Mouse (Mus musculus) CH12.LX (cell line): Measurements from ENCODE around the gene Ptgr1. TPM values are rescaled to one million over a fixed set of nuclear protein-coding genes. Genes with fewer than 3 reads are reported as not detected.

Experiments
- DNase-seq: peaks from one replicate; pipeline ENCODE4 v3.0.0-alpha.2; 2013; ENCODE audit errors: extremely low read depth
- H3K27ac ChIP-seq: 2 replicates; pipeline ENCODE4 v1.5.1; 2012; ENCODE audit warnings: low read depth, mild to moderate bottlenecking, control low read depth, moderate library complexity; ENCODE audit not compliant: insufficient read depth
- H3K27me3 ChIP-seq: replicated peaks from 2 replicates; pipeline ENCODE3; 2012; ENCODE audit warnings: inconsistent platforms
- H3K36me3 ChIP-seq, 2 experiments: replicated peaks in 1 of 2; 2 replicates each; pipeline versions ENCODE3 to v1.6.1; 2012; ENCODE audit warnings: inconsistent platforms in 1 of 2, low read length in 1 of 2, mild to moderate bottlenecking in 1 of 2, mixed read lengths in 1 of 2, moderate library complexity in 1 of 2; ENCODE audit not compliant: control insufficient read depth in 1 of 2, insufficient read depth in 1 of 2
- H3K4me1 ChIP-seq, 2 experiments: 2 replicates each; pipeline ENCODE4 v1.6.1; 2012; ENCODE audit warnings: inconsistent platforms in 1 of 2, moderate library complexity in 1 of 2; ENCODE audit not compliant: insufficient read depth in 2 of 2, control insufficient read depth in 1 of 2
- H3K4me2 ChIP-seq: 2 replicates; pipeline ENCODE4 v1.6.1; 2012; ENCODE audit warnings: low read depth, mild to moderate bottlenecking, control low read depth; ENCODE audit not compliant: poor library complexity, insufficient read depth, severe bottlenecking
- H3K4me3 ChIP-seq, 3 experiments: fragments of 150-350 bp in 1 of 3; sonication (generic) in 1 of 3; replicated peaks in 1 of 3; 2 replicates each; pipeline versions ENCODE3 to v1.5.1; 2011 to 2012; ENCODE audit warnings: low read depth in 2 of 3, low read length in 2 of 3, mild to moderate bottlenecking in 2 of 3, moderate library complexity in 2 of 3, control low read depth in 1 of 3, improper control_type of control experiment in 1 of 3, inconsistent platforms in 1 of 3, mixed read lengths in 1 of 3; ENCODE audit not compliant: poor library complexity in 1 of 3
- H3K79me2 ChIP-seq: replicated peaks from 2 replicates; pipeline ENCODE4 v1.6.1; 2012; ENCODE audit warnings: mild to moderate bottlenecking, moderate library complexity; ENCODE audit not compliant: control insufficient read depth, poor library complexity, insufficient read depth, severe bottlenecking; ENCODE audit errors: extremely low read depth
- H3K9ac ChIP-seq: 2 replicates; pipeline ENCODE4 v1.6.1; 2012; ENCODE audit warnings: low read depth, mild to moderate bottlenecking, control low read depth, moderate library complexity; ENCODE audit not compliant: insufficient read depth
- H3K9me3 ChIP-seq: replicated peaks from 2 replicates; pipeline ENCODE3; 2012; ENCODE audit warnings: low read length, inconsistent platforms, mixed read lengths
- BHLHE40 ChIP-seq: IDR thresholded peaks from 2 replicates; pipeline ENCODE4 v1.6.1; 2011; ENCODE audit warnings: mild to moderate bottlenecking, low read depth, low read length, improper control_type of control experiment
- CHD1 ChIP-seq: IDR thresholded peaks from 2 replicates; pipeline ENCODE4 v1.6.1; 2012; ENCODE audit warnings: low read depth, low read length, improper control_type of control experiment, inconsistent platforms
- CHD2 ChIP-seq: IDR thresholded peaks from 2 replicates; pipeline ENCODE4 v1.6.1; 2011; ENCODE audit warnings: low read length, improper control_type of control experiment
- CTCF ChIP-seq, 2 experiments: IDR thresholded peaks in 1 of 2; conservative IDR thresholded peaks in 1 of 2; 2 replicates each; pipeline ENCODE4 v1.5.1; 2011 to 2012; ENCODE audit warnings: low read depth in 2 of 2, low read length in 2 of 2, improper control_type of control experiment in 1 of 2, inconsistent platforms in 1 of 2, mild to moderate bottlenecking in 1 of 2, moderate library complexity in 1 of 2
- ELF1 ChIP-seq: IDR thresholded peaks from 2 replicates; pipeline ENCODE4 v1.6.1; 2014; ENCODE audit warnings: low read depth, mild to moderate bottlenecking, inconsistent platforms, low read length, improper control_type of control experiment
- HCFC1 ChIP-seq: IDR thresholded peaks from 2 replicates; pipeline ENCODE4 v1.6.1; 2012; ENCODE audit warnings: low read depth, mild to moderate bottlenecking, inconsistent platforms, low read length, improper control_type of control experiment
- IRF4 ChIP-seq: IDR thresholded peaks from 2 replicates; pipeline ENCODE4 v1.6.1; 2014; ENCODE audit warnings: low read depth, mild to moderate bottlenecking, inconsistent platforms, low read length, improper control_type of control experiment
- KAT2A ChIP-seq: IDR thresholded peaks from 2 replicates; pipeline ENCODE4 v1.6.1; 2012; ENCODE audit warnings: low read length, improper control_type of control experiment, inconsistent platforms; ENCODE audit not compliant: insufficient replicate concordance
- MAZ ChIP-seq: IDR thresholded peaks from 2 replicates; pipeline ENCODE4 v1.6.1; 2012; ENCODE audit warnings: low read depth, mild to moderate bottlenecking, inconsistent platforms, low read length, improper control_type of control experiment, moderate library complexity
- MXI1 ChIP-seq: IDR thresholded peaks from 2 replicates; pipeline ENCODE4 v1.6.1; 2011; ENCODE audit warnings: mild to moderate bottlenecking, low read depth, low read length, improper control_type of control experiment
- NELFE ChIP-seq: IDR thresholded peaks from 2 replicates; pipeline ENCODE4 v1.6.1; 2011; ENCODE audit warnings: low read depth, low read length, improper control_type of control experiment
- NRF1 ChIP-seq: IDR thresholded peaks from 2 replicates; pipeline ENCODE4 v1.6.1; 2014; ENCODE audit warnings: low read depth, mild to moderate bottlenecking, inconsistent platforms, low read length, improper control_type of control experiment, moderate library complexity
- POLR2A ChIP-seq: IDR thresholded peaks from 2 replicates; pipeline ENCODE4 v1.6.1; 2011; ENCODE audit warnings: low read depth, mild to moderate bottlenecking, improper control_type of control experiment, low read length
- SIN3A ChIP-seq: IDR thresholded peaks from 2 replicates; pipeline ENCODE4 v1.6.1; 2012; ENCODE audit warnings: low read length, improper control_type of control experiment, inconsistent platforms
- TCF12 ChIP-seq: IDR thresholded peaks from 2 replicates; pipeline ENCODE4 v1.6.1; 2014; ENCODE audit warnings: low read depth, mild to moderate bottlenecking, inconsistent platforms, low read length, improper control_type of control experiment
- UBTF ChIP-seq: IDR thresholded peaks from 2 replicates; pipeline ENCODE4 v1.6.1; 2012; ENCODE audit warnings: low read depth, mild to moderate bottlenecking, inconsistent platforms, low read length, improper control_type of control experiment, moderate library complexity
- dilution Hi-C: fragments of 300-500 bp; cut with MboI; formaldehyde crosslinking; loops from 2 replicates; pipeline ENCODE4 v1.14.3; 2020; ENCODE audit warnings: low sequenced_read_pairs; ENCODE audit not compliant: extremely low pct_unique_long_range_greater_than_20kb, extremely low pct_ligation_motif_present
- in situ Hi-C: fragments of 300-500 bp; cut with MboI; formaldehyde crosslinking; loops from 3 replicates; pipeline ENCODE4 v1.14.3; 2019; ENCODE audit warnings: low sequenced_read_pairs, low pct_ligation_motif_present, low pct_unique_long_range_greater_than_20kb, mixed read lengths
- polyA plus RNA-seq: library from polyadenylated mRNA; unstranded; fragments of >175 nt; gene quantifications from 2 replicates; pipeline ENCODE4 v1.2.1, GENCODE M21; 2012; ENCODE audit warnings: low read depth; ENCODE audit not compliant: insufficient read length
- total RNA-seq, 2 experiments: library from RNA; depleted of rRNA; stranded (reverse); fragments of 300-350 nt in 1 of 2; fragments of >200 nt in 1 of 2; gene quantifications; 2 replicates each; pipeline ENCODE4 v1.2.3; 2012 to 2014

The Ptgr1 gene
- total and polyA plus RNA-seq, 3 experiments: 2.4 to 7.2 (median 4.0) TPM

- peak within 1 kb of the TSS; percentile 79 to 93 (median 85) for H3K4me3 ChIP-seq
- H3K9ac ChIP-seq: peak within 1 kb of the TSS; percentile 93
- H3K36me3 ChIP-seq: peaks cover 0 to 24% of the 10 kb centered on the region in 2 experiments
- no peaks in the 10 kb centered on the region for H3K27me3 ChIP-seq
- peaks cover 4% of the 10 kb centered on the region for H3K9me3 ChIP-seq
- TF ChIP-seq HCFC1 (peak; percentile 13; the same call in 1 of the 2 replicates), MAZ (no peak), POLR2A (peak; percentile 71), TCF12 (0 out of 2 replicates have a peak, but pooled peaks have one; percentile 58), MXI1 (peak; percentile 44; the same call in 1 of the 2 replicates), SIN3A (peak; percentile 66), UBTF (peak; percentile 95), IRF4 (no peak; the same call in 1 of the 2 replicates), NELFE (peak; percentile 55), CHD1 (no peak), ELF1 (peak; percentile 76), BHLHE40 (no peak; the same call in 1 of the 2 replicates), NRF1 (peak; percentile 66), CTCF (conservative IDR thresholded peaks at IDR 0.05 in 1 of 2, IDR thresholded peaks at IDR 0.05 in 1 of 2; ENCODE audit: low read depth in 2 of 2, low read length in 2 of 2) (peak in 1 of 2 experiments; percentile 46; a peak in 2 of 4 replicates)
- dilution Hi-C loops (no loop called here), in situ Hi-C loops (no loop called here)
- H3K4me1 ChIP-seq: peaks cover 0 to 29% of the 10 kb centered on the region in 2 experiments; a peak in 2 of 4 replicates
- H3K4me2 ChIP-seq: peak within 1 kb of the TSS; percentile 86; the same call in 1 of the 2 replicates
- peak; percentile 47 for DNase-seq
- H3K27ac ChIP-seq: peak within 1 kb of the TSS; percentile 65
- no peaks in the 10 kb centered on the region for H3K79me2 ChIP-seq
These were observed 48.2 kb upstream of the Ptgr1 start, which contains the start of gene Gng10 for GRCm38 (mm10) chr4:59034918-59035785. Gene Gng10 (plus strand): TSS chr4:59035088.

DNA sequence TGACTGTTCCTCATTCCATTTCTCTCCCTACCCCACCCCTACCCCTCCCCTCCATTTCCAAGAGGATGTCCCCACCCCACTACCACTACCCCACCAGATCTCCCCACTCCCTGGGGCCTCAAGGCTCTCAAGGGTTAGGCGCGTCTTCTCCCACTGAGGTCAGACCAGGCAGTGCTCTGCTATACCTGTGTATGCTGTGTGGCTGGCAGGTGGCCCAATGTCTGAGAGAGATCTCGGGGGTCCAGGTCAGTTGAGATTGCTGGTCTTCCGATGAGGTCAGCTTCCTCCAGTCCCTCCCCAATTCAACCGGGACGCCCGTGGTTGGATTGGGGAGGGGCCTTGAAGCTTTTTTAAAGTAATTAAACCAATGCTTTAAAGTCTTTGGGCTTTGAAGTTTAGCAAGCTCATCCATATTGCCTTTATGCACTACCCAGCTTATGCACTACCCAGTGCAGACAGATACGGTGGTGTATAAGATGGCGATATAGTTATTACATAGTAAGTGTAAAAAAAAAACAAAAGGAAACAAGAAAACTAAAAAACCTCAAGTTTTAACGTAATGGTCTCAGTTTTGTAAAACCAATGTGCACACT lies 47.5 kb upstream of the Ptgr1 start:
- peak overlapping the region; percentile 93 for H3K9ac ChIP-seq
- no peaks in the 10 kb centered on the region for H3K27me3 ChIP-seq
- dilution Hi-C loops (no loop called here), in situ Hi-C loops (no loop called here)
- no peak overlapping the region for H3K27ac ChIP-seq
- H3K36me3 ChIP-seq: peaks cover 0 to 17% of the 10 kb centered on the region in 2 experiments
- no peaks in the 10 kb centered on the region for H3K79me2 ChIP-seq
- H3K4me3 ChIP-seq: peak overlapping the region; percentile 23 to 93 (median 79)
- no peak for DNase-seq
- TF ChIP-seq CHD2 (no peak), KAT2A (no peak), NRF1 (no peak), TCF12 (no peak)
- H3K4me2 ChIP-seq: 0 out of 2 replicates have a peak overlapping the region, but pooled peaks have one; percentile 1
- H3K9me3 ChIP-seq: peaks cover 4% of the 10 kb centered on the region
- H3K4me1 ChIP-seq: peaks cover 0 to 21% of the 10 kb centered on the region in 2 experiments; a peak in 2 of 4 replicates
